Mouse (Mus musculus) regulatory T cell (primary cell): ENCODE results near the gene Ubc.

ENCODE experiments used
- in situ Hi-C: fragments of 300-600 bp; cut with MboI, MseI; formaldehyde crosslinking; loops from one replicate; pipeline ENCODE4 v1.15.1; 2025; ENCODE audit warnings: high pct_unique_total_duplicates

Gene Ubc

GRCm38 (mm10) chr5:125351939-125352338 lies 38.1 kb downstream of the Ubc start:
- in situ Hi-C loops, result no loop called here

- in situ Hi-C loops, result no loop called here
These were observed 38.9 kb downstream of the Ubc start for GRCm38 (mm10) chr5:125351057-125351456.

GRCm38 (mm10) chr5:125349391-125349790 lies 40.6 kb downstream of the Ubc start:
- in situ Hi-C loops, result loop anchor here (10.0 kb wide), 2 partner anchors 715 to 1395 kb away; no protein-coding TSS in a partner anchor

GRCm38 (mm10) chr5:125348487-125348886 lies 41.5 kb downstream of the Ubc start:
- in situ Hi-C loops, result loop anchor here (10.0 kb wide), 2 partner anchors 714 to 1394 kb away; no protein-coding TSS in a partner anchor

- in situ Hi-C loops, result loop anchor here (10.0 kb wide), 2 partner anchors 713 to 1393 kb away; no protein-coding TSS in a partner anchor
These were observed 41.9 kb downstream of the Ubc start for GRCm38 (mm10) chr5:125348067-125348466.

GRCm38 (mm10) chr5:125344296-125344695 lies 45.7 kb downstream of the Ubc start:
- in situ Hi-C loops, result loop anchor here (10.0 kb wide), 2 partner anchors 709 to 1389 kb away; no protein-coding TSS in a partner anchor

GRCm38 (mm10) chr5:125341459-125342090 lies 48.4 kb downstream of the Ubc start:
- in situ Hi-C loops, result loop anchor here (10.0 kb wide), 2 partner anchors 707 to 1387 kb away; no protein-coding TSS in a partner anchor

- in situ Hi-C loops, result loop anchor here (10.0 kb wide), 2 partner anchors 706 to 1386 kb away; no protein-coding TSS in a partner anchor
These were observed 49.3 kb downstream of the Ubc start, which contains the start of gene Scarb1 for GRCm38 (mm10) chr5:125340547-125341262. Gene Scarb1 (minus strand): TSS chr5:125341094.

GRCm38 (mm10) chr5:125339851-125340531 lies 50.0 kb downstream of the Ubc start:
- in situ Hi-C loops, result loop anchor here (10.0 kb wide), 3 partner anchors 65 to 1385 kb away; no protein-coding TSS in a partner anchor

GRCm38 (mm10) chr5:125339108-125339751 lies 50.8 kb downstream of the Ubc start:
- in situ Hi-C loops, result loop anchor here (10.0 kb wide), 1 partner anchor 64 kb away; no protein-coding TSS in a partner anchor

- in situ Hi-C loops, result loop anchor here (10.0 kb wide), 1 partner anchor 63 kb away; no protein-coding TSS in a partner anchor
These were observed 52.5 kb downstream of the Ubc start for GRCm38 (mm10) chr5:125337526-125337925.

- in situ Hi-C loops, result loop anchor here (10.0 kb wide), 1 partner anchor 62 kb away; no protein-coding TSS in a partner anchor
These were observed 53.0 kb downstream of the Ubc start for GRCm38 (mm10) chr5:125337012-125337411.
